Mouse (Mus musculus): Measurements from ENCODE around the gene Ackr3.

DNA sequence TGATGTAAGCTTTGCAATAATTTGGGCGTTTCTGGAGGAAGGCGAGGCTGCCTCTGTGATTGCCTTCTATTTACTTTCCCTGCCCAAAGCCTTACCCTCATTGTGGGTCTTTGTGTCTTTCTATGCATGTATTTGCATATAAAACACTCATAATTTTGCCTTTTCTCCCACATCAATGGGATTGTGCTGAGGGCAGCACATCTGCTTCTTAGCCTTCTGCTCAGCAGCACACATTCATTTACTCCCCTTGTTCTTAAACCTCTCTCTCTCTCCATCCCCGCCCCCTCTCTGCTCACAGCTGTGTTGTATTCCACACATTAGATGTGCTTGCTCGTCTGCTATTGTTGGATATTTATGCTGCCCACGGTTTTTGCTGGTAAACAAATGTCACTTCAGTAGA lies 5.3 kb downstream of the Ackr3 start:
- TF ChIP-seq RAD21 (IDR thresholded peaks at IDR 0.05; ENCODE audit: low read depth, low read length): no peak
- no peak for TF ChIP-seq UBTF (IDR thresholded peaks at IDR 0.05; ENCODE audit: low read depth, low read length)
- no peak for TF ChIP-seq CTCF (conservative IDR thresholded peaks at IDR 0.05 in 1 of 2, IDR thresholded peaks at IDR 0.05 in 1 of 2; ENCODE audit: low read depth in 2 of 2, low read length in 2 of 2)
- TF ChIP-seq ZNF384 (IDR thresholded peaks at IDR 0.05; ENCODE audit: low read depth, low read length): no peak
- TF ChIP-seq CHD1 (IDR thresholded peaks at IDR 0.05; ENCODE audit: low read depth, low read length): no peak
- TF ChIP-seq E2F4 (IDR thresholded peaks at IDR 0.05; ENCODE audit: insufficient replicate concordance, low read depth, low read length): no peak
- no peak for TF ChIP-seq POLR2A (IDR thresholded peaks at IDR 0.05; ENCODE audit: low read depth, low read length)

Data from CH12.LX (cell line).